17 mouse cellular contexts compared by ENCODE assay signal in the genomic region with DNA sequence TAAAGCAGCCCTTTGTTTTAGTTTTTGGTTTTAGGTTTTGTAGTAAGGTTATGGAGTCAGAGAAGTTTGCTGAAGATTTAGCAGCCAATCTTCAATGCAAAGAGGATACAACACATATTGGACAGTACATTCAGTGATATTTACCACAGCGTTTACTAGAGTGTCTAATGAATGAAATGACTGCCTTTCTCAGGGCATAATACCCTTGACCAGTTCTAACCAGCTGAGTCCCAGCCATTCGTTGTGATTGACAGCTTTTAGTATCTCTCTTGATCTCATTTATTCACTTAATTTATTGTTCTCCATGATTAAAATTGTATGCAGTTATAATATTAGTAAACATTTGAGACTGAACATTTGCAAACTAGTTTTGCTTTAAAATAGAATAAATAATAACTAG.
"Had no signal": no experiment of that assay in that cellular context is flagged by ENCODE, and none has a peak within 500 bp of the region (broad histone marks: within the 10 kb centered on the region; RNA-seq: fewer than 3 reads in every experiment).

No protein-coding gene starts in this region.

- H3K36me3 ChIP-seq: liver, embryonic 12.5 days; neural tube, embryonic 13.5 days; neural tube, embryonic 15.5 days; stomach, embryonic 15.5 days had no signal

- H3K9me3 ChIP-seq: liver, embryonic 12.5 days; neural tube, embryonic 13.5 days; neural tube, embryonic 15.5 days; stomach, embryonic 15.5 days had no signal

- H3K4me3 ChIP-seq: liver, embryonic 12.5 days; myocyte; neural tube, embryonic 13.5 days; neural tube, embryonic 15.5 days; stomach, embryonic 15.5 days had no signal

- H3K4me1 ChIP-seq: liver, embryonic 12.5 days; neural tube, embryonic 13.5 days; neural tube, embryonic 15.5 days; stomach, embryonic 15.5 days had no signal

- ATAC-seq: liver, embryonic 12.5 days; midbrain, embryonic 16.5 days had no signal

- H3K27ac ChIP-seq: liver, embryonic 12.5 days; liver, embryonic 14.5 days; neural tube, embryonic 13.5 days; neural tube, embryonic 15.5 days; stomach, embryonic 15.5 days; stomach, postnatal 0 days had no signal

- H3K27me3 ChIP-seq: liver, embryonic 12.5 days; neural tube, embryonic 13.5 days; neural tube, embryonic 15.5 days; stomach, embryonic 15.5 days had no signal

- DNase-seq: lung, adult 18-20 months; lung, embryonic 14.5 days; lung, postnatal 10 days; lung, postnatal 4 days; midbrain, embryonic 14.5 days; right cerebral cortex, postnatal 14 days; thymus, adult 2 months; thymus, postnatal 25 days; thymus, postnatal 4 days had no signal

- H3K4me2 ChIP-seq: liver, embryonic 12.5 days; lung, embryonic 14.5 days; neural tube, embryonic 13.5 days; neural tube, embryonic 15.5 days; stomach, embryonic 15.5 days had no signal

- H3K9ac ChIP-seq: liver, embryonic 12.5 days; liver, embryonic 14.5 days; lung, embryonic 14.5 days; neural tube, embryonic 13.5 days; neural tube, embryonic 15.5 days; stomach, embryonic 15.5 days had no signal
